Mouse (Mus musculus): ENCODE results near the gene Pogz.

Pogz gene

DNA sequence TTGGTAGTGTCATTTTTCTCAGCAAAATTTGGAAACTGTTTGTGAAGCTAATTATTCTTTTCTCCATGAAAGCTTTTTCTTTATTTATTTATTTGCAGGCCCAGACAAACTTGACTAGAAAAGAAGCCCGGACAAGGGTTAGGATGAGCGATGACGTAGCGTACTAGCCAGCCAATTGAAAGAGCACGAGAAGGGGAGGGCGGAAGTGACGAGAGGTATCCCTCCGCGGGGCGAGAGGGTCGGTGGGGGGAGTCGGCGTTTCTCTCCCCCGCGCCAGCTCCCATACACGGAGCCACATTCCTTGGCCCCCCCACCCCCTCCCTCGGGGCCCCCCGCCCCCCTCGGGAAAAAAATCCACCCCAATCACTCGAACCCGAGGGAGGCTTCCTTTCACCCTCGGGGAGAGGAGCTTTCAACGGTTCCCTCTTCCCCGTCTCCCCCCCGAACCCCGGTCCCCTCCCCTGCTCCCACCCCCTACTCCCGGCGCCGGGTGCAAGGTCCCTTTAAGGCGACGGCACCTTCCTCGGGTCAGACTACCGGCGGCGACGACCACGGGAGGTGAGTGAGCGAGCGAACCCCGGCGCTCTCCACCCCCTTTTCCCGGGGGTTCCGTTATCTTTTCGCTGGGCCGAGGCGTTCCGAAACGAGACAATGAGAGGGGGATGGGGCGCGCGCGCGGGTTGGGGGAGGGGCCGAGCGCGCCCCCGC lies at the start of gene Pogz:
TSS of gene Pogz (plus strand) at position 385 of the 708 bp plus-strand sequence.
- peak; percentile 82 for DNase-seq (ENCODE audit: low read depth, low spot score)

DNA sequence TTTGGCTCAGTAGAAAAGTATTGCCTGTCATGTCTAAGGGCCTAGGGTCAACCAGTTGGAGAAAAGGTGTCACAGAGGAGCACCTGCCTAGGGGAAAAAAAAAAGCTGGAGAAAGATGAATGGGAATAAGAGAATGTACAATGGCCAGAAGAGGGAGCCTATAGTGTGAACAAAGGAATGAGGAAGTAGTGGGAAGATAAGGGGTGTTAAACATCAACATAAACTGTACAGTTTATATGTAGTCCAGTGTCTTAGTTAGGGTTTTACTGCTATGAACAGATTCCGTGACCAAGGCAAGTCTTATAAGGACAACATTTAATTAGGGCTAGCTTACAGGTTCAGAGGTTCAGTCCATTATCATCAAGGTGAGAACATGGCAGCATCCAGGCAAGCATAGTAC lies 48.3 kb upstream of the Pogz start:
- DNase-seq (ENCODE audit: low read depth, low spot score) = no peak

DNA sequence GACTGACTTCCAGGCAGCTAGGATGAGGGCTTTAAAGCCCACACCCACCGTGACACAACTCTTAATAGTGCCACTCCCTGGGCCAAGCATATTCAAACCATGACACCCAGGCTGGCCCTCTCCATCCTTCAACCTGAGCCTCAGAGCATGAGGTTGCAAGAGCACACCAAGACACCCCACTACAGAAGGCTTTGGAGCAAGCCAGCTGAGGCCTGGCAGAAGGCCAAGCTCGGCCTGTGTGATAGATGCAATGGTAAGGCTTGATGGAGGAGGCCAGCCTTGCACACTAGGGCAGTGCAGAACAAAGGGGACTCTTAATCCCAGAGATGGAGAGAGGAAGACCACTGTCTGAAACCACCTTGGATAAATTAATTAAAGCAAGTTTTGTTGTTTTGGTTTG lies 47.9 kb upstream of the Pogz start:
- DNase-seq (ENCODE audit: low read depth, low spot score) = no peak

DNA sequence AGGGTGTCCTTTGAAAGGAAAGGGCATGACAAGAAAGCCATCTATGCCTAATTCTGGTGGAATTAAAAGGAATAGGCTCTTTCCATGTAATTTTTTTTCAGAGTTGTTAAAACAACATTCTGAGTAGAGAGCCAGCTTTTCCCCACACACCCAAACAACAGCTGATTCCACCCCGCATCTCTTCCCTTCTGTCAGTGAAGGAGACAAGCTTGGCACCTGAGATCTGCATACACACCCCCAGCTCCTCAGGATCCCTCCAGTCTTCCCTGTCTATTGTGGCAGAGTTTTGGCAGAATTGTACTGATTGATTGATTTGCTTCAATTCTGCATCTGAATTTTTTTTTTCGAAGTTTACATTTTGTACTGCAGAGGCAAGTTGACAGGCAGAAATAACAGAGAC lies 45.1 kb upstream of the Pogz start:
- DNase-seq (ENCODE audit: low read depth, low spot score) = no peak

DNA sequence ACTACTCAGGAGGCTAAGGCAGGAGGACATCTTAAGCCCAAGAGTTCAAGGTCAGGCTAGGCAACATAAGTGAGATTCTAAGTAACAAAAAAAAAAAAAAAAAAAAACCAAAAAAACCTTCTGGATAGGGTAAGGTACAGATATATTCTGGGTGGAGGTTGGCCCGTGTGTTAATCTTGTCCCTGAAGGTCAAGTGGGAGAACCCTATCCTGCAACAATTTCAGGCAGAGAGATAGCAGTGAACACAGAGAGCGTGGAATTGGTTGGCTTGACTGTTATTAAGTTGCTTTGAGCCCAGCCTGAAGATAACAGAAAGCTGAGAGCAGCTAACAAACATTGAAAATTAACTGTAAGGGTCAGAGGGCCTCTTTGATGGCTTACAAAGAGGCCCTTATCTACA lies 43.7 kb upstream of the Pogz start:
- no peak for DNase-seq (ENCODE audit: low read depth, low spot score)

DNA sequence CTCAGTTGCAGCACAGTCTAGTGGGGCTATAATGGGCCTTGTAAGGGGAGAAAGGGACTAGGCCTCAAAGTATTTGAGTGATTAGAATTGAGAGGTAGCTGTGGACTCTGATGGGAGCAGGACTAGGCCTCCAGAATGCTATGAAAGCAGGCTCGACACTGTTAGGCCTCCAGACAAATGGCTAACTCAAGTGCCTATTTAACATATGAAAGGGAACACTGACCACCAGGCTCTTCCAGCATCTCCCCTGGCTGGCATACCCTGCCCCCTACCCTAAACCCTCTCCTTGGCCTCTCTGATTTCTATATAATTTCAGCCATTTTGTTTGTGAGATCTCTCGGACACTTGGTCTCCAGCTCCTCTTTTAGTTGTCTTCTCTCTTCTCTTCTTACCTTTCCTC lies 43.0 kb upstream of the Pogz start:
- DNase-seq (ENCODE audit: low read depth, low spot score) = no peak

DNA sequence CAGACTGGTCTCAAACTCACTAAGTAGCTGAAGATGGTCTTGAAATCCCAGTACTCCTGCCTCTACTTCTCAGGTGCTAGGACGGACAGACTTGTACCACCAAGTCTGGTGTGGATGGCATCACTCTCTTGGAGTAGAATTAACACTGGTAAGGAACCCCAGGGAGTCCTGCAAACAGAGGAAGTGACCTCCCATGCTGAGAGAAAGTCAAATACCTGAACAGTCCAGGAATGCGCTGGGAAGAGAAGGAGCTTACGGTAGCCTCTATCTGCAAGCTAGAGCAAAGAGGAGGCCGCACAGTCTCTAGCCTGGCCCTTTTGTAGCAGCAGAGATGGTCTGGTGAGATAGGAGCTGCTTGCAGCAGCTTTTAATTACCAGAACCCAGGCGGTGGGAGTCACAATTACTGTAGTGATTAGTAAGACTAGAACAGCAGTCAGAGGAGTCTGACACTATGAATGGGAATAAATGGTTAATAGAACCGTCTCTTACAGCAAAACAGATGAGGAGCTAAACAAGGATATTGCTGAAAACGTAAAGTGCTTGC lies 41.7 kb upstream of the Pogz start:
- no peak for DNase-seq (ENCODE audit: low read depth, low spot score)

DNA sequence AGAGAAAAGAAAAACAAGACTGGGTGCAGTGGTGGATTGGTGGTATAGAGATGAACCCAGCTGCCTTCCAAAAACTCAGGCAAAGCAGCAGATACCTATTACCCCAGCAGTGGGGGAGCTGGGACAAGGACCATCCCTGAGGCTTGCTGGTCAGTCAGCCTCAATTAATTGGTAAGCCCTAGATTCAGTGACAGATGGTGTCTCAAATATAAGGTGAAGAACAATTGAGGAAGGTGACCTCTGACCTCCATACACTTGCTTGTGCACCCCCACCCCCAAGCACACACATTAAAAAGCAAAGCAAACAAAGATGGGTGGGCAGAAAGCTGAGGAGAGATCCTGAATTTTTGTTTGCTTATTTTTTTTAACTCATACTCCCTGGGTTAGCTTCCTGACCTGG lies 41.2 kb upstream of the Pogz start:
- no peak for DNase-seq (ENCODE audit: low read depth, low spot score)

DNA sequence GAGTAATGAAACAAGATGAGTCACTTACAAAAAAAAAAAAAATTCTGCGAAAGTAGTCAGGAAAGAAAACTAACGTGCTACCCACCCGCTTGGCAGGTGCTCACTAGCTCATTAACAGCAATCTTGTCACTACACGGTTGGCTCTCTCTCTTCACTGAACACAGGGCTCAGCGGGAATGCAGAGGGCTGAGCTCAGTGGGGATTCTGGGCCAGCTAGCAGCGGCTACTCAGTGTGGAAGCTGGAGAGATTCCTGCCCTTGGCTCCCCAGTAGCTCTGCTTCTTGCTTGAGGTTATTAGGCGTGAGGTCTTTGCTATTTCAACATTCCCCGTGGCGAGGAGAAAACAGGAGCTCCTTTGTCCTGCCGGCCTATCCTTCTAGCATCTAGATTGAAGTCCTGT lies 33.2 kb upstream of the Pogz start:
- DNase-seq (ENCODE audit: low read depth, low spot score) = no peak

DNA sequence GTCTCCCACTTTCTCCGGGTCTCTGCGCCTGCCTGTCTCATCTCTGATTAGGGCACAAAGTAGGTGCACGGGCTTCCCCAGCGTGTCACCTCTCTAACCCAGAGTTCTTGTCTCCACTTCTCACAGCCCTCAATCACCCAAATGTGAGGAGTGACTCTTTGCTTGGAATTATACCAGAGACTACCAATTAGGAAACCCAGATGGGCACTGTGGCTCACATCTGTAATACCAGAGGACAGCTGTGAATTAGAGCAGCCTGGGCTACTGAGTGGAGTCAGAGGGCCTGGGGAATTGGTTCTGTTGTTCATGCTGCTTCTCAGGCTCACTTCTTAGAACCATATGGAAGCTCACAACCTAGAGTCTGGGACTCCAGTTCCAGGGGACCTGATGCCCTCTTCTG lies 32.4 kb upstream of the Pogz start:
- DNase-seq (ENCODE audit: low read depth, low spot score) = no peak

DNA sequence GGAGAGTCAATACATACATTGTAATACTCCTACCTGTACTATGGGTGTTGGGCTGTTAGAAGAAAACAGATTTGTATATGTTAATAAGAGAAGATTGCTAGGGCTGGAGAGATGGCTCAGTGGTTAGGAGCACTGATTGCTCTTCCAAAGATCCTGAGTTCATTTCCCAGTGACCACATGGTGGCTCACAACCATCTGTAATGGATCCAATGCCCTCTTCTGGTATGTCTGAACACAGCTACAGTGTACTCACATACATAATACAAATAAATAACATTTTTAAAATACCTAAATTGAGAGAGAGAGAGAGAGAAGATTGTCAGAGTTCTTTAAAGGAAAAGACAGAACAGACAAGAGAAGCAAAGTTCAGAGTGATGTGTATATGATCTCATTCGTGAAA lies 29.1 kb upstream of the Pogz start:
- no peak for DNase-seq (ENCODE audit: low read depth, low spot score)

DNA sequence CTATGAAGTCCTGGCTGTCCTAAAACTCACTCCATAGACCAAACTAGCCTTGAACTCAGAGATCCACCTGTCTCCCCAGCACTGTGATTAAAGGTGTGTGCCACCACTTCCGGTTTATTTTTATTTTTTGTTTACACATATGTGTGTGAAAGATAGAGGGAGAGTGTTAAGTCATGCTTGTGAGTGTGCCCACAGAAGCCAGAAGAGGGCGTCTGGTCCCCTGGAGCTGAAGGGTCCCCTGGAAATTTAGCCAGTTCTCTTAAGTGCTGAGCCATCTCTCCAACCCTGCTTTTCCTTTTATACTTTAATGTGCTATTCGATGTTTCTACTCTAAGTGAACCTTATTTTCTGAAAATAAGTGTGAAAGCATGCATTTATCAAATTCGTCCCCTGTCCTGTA lies 25.7 kb upstream of the Pogz start:
- DNase-seq (ENCODE audit: low read depth, low spot score) = no peak

DNA sequence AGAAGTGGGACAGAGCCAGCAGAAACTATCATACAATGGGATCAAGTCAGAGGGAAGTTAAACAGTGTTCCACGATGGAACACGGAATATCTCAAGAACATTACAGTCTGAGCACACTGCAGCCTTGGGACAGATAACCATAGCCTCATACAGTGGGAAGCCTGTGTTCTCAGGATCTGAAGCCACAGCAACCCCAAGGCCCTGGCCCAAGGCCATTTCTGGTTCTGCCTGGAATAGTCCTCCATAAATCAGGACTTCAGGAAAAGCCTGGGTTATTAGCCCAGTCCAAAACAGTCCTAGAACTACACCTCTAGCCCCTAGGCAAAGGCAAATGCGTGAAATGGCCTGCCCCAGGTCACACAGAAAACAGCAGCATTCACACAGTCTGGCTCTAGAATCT lies 23.7 kb upstream of the Pogz start:
- no peak for DNase-seq (ENCODE audit: low read depth, low spot score)

DNA sequence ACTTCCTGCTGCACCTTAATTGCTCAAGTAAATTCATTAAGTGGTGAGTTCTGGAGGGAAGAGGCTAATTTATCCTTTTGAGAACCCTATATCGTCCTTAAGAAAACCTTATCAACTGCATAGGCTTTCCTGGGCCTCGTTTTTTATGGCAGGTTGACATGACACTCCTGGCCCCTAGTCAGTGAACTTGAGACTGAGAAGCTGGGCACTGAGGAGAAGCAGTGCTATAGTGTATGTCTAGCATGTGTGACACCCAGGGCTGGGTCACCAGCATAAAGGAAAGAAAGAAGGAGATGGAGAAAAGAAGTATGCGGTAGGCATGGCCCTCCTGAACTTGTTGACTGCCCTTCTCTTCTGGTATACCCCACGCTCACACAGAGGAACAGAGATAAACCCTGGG lies 23.3 kb upstream of the Pogz start:
- DNase-seq (ENCODE audit: low read depth, low spot score) = no peak

DNA sequence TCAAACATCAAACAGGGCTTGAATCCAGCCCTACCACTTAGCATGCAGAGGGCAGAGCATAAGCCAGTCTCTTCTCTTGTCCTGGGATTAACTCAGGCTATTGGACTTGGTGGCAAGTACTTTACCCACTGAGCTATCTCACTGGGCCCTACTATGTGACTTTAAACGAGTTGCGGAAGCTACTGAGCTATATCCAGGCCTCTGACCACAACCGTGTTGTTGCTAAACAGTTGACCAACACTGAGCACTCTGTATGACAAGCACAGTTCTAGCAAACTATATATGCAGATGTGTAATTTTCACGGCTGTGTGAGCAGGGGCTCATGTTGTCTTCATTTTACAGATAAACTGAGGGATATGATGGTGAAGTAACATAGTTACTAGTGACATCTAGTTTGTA lies 22.7 kb upstream of the Pogz start:
- DNase-seq (ENCODE audit: low read depth, low spot score) = no peak

DNA sequence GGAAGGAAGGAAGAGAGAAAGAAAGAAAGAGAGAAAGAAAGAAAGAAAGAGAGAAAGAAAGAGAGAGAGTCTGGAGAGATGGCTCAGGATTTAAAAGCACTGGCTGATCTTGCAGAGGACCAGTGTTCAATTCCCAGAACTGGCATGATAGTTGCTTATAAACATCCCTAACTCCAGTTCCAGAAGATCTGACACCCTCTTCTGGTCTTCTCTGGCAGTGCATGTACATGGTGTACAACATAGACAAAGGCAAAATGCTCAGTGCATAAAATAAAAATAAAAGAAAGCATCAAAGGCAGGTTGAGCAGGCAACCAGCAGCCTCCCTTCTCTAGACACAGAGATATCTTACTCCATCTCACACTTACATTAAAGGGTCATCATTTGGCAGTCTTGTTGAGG lies 21.8 kb upstream of the Pogz start:
- no peak for DNase-seq (ENCODE audit: low read depth, low spot score)

DNA sequence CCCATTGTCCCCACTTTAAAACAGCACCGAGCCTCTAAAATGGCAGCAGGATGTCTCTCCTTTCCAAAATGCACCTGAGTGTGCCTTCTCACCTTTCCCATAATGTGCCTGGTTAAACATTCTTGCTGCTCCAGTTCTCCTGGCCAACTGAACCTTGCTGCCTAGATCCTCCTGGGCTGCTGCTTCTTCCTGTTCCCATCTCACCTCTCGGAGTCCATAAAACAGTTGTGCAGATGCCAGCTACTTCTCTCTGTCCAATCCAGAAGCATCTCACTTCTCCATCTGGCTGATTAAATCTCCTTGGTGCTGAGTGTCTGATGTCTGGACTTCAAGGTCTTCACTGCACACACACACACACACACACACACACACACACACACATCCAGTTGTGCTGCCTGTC lies 19.6 kb upstream of the Pogz start:
- DNase-seq (ENCODE audit: low read depth, low spot score) = no peak

DNA sequence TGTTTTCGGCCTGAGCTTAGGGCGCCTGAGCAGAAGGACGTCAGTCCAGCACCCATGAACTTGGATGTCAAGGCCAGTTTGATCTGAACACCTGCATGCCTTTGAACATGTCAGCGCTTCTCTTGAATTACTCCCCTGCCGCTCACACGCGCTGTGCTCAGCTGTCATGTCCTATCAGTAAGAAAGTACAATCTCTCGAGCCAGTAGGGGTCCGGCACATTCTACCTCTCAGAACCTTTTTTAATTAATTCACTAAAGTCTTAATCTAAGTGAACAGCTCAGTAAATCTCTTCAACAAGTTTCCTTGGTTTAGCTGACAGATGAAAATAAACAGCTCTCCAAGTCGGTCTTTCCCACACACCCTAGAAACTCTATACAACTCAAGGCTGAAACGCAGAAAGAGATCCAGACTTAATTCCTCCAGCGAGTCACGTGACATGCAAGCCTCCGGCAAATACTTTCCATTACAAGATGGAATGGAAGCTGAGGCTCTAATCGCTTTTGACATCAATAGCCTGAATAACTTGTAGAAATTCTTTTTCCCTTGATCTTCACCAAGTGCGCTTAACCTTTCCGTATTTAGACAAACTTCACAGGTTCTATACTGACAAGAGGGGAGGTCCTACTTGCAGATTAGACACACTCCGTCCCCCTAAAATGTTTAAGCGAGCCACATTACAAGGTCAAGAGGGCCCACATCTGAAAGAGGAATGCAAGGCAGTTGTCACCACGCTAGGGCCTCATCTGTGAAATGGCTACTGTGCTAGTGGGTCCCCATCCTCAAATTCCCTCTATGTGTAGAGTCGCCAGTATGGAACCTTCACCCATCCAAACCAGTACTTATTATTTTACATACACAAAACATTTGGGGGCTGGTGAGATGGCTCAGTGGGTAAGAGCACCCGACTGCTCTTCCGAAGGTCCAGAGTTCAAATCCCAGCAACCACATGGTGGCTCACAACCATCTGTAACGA lies 17.6 kb upstream of the Pogz start:
- DNase-seq (ENCODE audit: low read depth, low spot score) = no peak

DNA sequence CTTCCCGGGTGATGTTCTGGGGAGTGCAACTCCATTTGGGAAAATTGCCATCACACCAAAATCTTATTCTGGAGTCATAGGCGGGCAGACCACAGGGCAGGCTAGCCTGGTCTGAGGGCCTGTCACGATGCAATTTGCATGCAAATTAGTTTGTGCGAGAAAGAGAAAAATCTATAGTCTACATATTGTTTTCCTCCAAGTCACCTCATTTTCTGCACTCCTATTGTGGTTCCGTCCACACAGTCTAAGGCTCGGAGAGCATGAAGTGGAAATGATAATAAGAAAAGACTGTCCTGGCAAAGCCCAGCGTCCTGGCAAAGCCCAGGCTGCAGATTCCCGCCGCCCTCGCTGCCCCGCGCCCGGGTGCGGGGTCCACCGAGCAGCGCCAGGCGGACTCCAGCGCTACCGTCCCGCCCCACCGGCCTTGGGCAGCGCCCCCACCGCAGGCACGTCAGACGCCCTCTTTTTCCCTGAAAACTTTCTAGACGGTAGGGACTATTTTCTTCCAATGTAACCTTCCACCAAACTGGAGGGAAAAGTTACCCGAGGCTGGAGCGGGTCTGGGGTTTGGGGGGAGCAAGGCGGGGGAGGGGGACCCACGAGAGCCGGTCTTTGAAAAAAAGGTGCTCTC lies 16.2 kb upstream of the Pogz start:
- DNase-seq (ENCODE audit: low read depth, low spot score) = no peak

DNA sequence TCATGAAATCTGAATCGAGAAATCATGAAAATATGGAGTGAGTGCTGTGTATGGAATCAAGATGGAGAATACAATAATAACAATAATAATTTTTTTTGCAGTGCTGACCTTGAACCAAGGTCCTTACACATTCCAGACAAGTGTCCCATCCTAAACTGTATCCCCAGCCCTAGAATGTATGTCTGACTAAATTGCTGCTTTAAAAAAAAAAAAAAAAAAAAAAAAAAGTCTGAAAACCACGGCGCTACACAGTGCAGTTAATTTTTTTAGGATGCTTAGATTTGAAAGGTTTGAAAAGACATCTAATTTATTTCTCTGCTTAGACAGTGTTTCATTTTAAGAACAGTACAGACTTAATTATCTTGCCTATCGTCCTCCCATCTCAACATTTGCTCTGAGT lies 15.3 kb upstream of the Pogz start:
- DNase-seq (ENCODE audit: low read depth, low spot score) = no peak

DNA sequence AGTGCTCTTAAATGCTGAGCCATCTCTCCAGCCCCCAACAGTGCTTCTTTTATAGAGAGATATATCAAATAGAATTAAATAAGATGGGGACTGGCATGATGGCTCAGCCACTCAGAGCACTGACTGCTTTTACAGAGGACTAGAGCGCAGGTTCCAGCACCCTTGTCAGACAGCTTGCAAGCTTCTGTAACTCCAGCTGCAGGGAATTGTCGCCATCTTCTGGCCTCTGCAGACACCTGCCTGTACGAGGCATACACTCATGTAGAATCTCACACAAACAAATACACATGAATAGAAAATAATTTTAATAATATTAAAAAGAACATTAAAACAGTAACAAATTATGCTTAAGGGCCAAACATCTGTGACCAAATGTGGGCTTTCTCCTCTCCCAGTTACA lies 13.3 kb upstream of the Pogz start:
- DNase-seq (ENCODE audit: low read depth, low spot score) = no peak

DNA sequence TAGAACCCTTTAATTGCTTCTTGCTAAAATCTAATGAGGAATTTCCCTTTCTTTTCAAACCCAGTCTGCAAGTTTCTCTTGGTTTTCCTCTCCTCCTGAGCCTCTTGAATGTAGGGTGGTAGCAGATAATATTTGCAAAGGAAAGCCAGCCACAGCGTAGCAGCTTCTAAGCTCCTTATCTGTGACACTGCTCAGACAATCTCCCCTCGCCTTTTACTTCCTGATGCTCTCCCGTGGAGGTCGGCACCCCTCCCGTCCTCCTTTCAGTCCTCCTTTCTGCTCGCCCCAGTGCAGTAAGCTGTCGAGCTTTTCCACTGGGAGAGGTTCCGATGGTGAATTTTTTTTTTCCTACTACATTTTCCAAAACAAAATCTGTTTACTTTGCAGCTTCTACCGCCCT lies 5.3 kb upstream of the Pogz start:
- DNase-seq (ENCODE audit: low read depth, low spot score) = no peak
